In the genomic region with DNA sequence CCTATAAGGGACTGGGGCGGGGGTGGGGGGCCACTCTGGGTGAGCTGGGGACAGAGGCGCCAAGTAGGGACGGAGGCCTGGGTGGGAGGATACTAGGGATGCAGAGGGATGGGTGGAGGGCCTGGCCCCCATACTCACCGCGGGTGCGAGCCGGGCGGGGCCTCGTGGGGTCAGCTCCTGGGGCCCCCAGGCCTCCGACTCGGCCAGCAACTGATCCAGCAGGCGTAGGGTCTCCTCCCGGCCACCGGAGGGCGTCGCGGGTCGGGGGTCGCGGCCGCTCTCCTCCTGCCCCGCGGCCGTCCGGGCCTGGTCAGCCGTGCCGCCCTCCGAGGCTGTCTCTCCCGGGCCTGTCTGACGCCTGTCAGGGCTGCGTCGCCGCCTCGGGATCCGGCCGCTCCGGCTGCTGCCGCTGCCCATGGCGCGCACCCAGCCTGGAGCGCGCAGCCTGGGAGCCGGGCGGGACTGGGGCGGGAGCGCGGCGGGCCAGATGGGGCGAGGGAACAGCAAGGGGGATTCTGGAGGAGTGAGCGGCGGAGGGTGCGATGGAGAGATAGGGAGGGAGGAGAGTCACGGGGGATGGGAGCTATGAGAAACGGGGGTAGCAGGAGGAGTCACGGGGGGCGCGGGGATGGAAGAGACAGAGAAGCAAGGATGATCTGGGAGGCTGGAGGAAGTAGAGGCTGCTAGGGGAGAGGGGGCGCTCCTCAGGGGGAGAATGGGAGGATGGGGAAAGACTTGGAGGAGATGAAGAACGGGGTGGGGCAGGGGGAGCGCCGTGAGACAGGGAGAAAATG, we compare ENCODE assay signal across 8 mouse cellular contexts. TPM values are rescaled to one million over a fixed set of nuclear protein-coding genes. Genes with fewer than 3 reads are reported as not detected.
DNase-seq lines count a peak whose midpoint lies in the region; ATAC-seq and TF ChIP-seq lines count a peak whose summit lies in the region.

No protein-coding gene starts in this region.

- TF ChIP-seq EP300 in lung, postnatal 0 days (IDR thresholded peaks at IDR 0.05): no peak

- H3K27ac ChIP-seq in kidney, embryonic 15.5 days: peak overlapping the region; percentile 90
- H3K27ac ChIP-seq in lung, postnatal 0 days (ENCODE audit: low read length): no peak overlapping the region
- no peak overlapping the region for H3K27ac ChIP-seq in stomach, embryonic 14.5 days (ENCODE audit: low read length)

- H3K4me3 ChIP-seq in kidney, embryonic 15.5 days (replicated peaks): peak overlapping the region; percentile 68
- H3K4me3 ChIP-seq in lung, postnatal 0 days (ENCODE audit: low read depth, low read length): peak overlapping the region; percentile 41
- H3K4me3 ChIP-seq in stomach, embryonic 14.5 days (ENCODE audit: low read depth, low read length): peak overlapping the region; percentile 53

- peak overlapping the region; percentile 91 for H3K4me2 ChIP-seq in kidney, embryonic 15.5 days
- peak overlapping the region; percentile 84 for H3K4me2 ChIP-seq in lung, postnatal 0 days (replicated peaks; ENCODE audit: low read depth, low read length)
- H3K4me2 ChIP-seq in stomach, embryonic 14.5 days (replicated peaks; ENCODE audit: low read depth, low read length): peak overlapping the region; percentile 93

- TF ChIP-seq CTCF in lung, postnatal 0 days (IDR thresholded peaks at IDR 0.05): no peak

- peak; percentile 29 to 54 for DNase-seq in left cerebral cortex, adult 18-20 months (ENCODE audit: low spot score in 2 of 2)
- DNase-seq in left cerebral cortex, adult 11 months (ENCODE audit: low spot score): no peak
- peak; percentile 52 to 56 for DNase-seq in adrenal gland, postnatal 36 days
- peak; percentile 32 to 46 for DNase-seq in gastrocnemius, postnatal 4 days (ENCODE audit: low spot score in 2 of 2)
- DNase-seq in lung, postnatal 0 days (ENCODE audit: low spot score): peak; percentile 29
- DNase-seq in thymus, adult 18-20 months: no peak

- peak overlapping the region; percentile 77 for H3K9ac ChIP-seq in kidney, embryonic 15.5 days
- H3K9ac ChIP-seq in lung, postnatal 0 days (replicated peaks; ENCODE audit: low read depth): peak overlapping the region; percentile 23; the same call in 1 of the 2 replicates
- H3K9ac ChIP-seq in stomach, embryonic 14.5 days (replicated peaks; ENCODE audit: low read depth, low read length): peak overlapping the region; percentile 45; the same call in 1 of the 2 replicates

- peaks cover 59% of the 10 kb centered on the region for H3K4me1 ChIP-seq in kidney, embryonic 15.5 days
- H3K4me1 ChIP-seq in lung, postnatal 0 days (ENCODE audit: insufficient read depth, low read depth, low read length): peaks cover 6% of the 10 kb centered on the region; the same call in 1 of the 2 replicates
- peaks cover 15% of the 10 kb centered on the region for H3K4me1 ChIP-seq in stomach, embryonic 14.5 days (ENCODE audit: control insufficient read depth, insufficient read depth, low read length)

- peak; percentile 61 for ATAC-seq in kidney, embryonic 15.5 days (replicated peaks; ENCODE audit: low FRiP score)
- ATAC-seq in lung, postnatal 0 days: peak; percentile 55
- peak; percentile 60 for ATAC-seq in stomach, embryonic 14.5 days (ENCODE audit: insufficient number of reproducible peaks, insufficient read depth, low FRiP score, low read depth)

- under 1% methylated on average over 61 of the region's 61 CpGs for WGBS in kidney, embryonic 15.5 days
- 4% methylated on average over 37 of the region's 61 CpGs for WGBS in lung, postnatal 0 days
- WGBS in stomach, embryonic 14.5 days: 3% methylated on average over 50 of the region's 61 CpGs

- peaks cover 25% of the 10 kb centered on the region for H3K27me3 ChIP-seq in kidney, embryonic 15.5 days
- 0 out of 2 replicates have a peak, but pooled peaks cover 5% of the 10 kb centered on the region for H3K27me3 ChIP-seq in lung, postnatal 0 days (replicated peaks; ENCODE audit: insufficient read depth, low read length)
- H3K27me3 ChIP-seq in stomach, embryonic 14.5 days (ENCODE audit: control insufficient read depth, insufficient read depth, low read length): no peaks in the 10 kb centered on the region; the same call in 1 of the 2 replicates

- H3K9me3 ChIP-seq in kidney, embryonic 15.5 days (replicated peaks): no peaks in the 10 kb centered on the region
- H3K9me3 ChIP-seq in lung, postnatal 0 days (ENCODE audit: low read length): no peaks in the 10 kb centered on the region
- H3K9me3 ChIP-seq in stomach, embryonic 14.5 days (ENCODE audit: control insufficient read depth, low read depth, low read length): no peaks in the 10 kb centered on the region

- H3K36me3 ChIP-seq in kidney, embryonic 15.5 days: no peaks in the 10 kb centered on the region; the same call in 1 of the 2 replicates
- no peaks in the 10 kb centered on the region for H3K36me3 ChIP-seq in lung, postnatal 0 days (ENCODE audit: insufficient read depth, low read length)
- no peaks in the 10 kb centered on the region; the same call in 1 of the 2 replicates for H3K36me3 ChIP-seq in stomach, embryonic 14.5 days (ENCODE audit: control insufficient read depth, insufficient read depth, low read length)

RNA-seq across cellular contexts. Expression of a gene that starts 0.9 kb away (rescaled TPM):
- 10 to 100 TPM; 18.0 to 19.7 TPM for total RNA-seq in left cerebral cortex, adult 18-20 months (2021)
- total RNA-seq in adrenal gland, postnatal 36 days (2021): 1 to 10 TPM; 1.7 to 2.6 TPM
- total RNA-seq in gastrocnemius, postnatal 4 days (2021): 10 to 100 TPM in 1 of 2 experiments, 1 to 10 TPM in 1; 8.0 to 13.9 TPM
- 10.8 and 11.9 TPM in 2 replicates for polyA plus RNA-seq in kidney, embryonic 15.5 days (2015; fragmentation: Nextera tagmentation; extraction: Ambion mirVana)
- polyA plus RNA-seq in lung, postnatal 0 days (2015; fragmentation: Nextera tagmentation; extraction: Ambion mirVana): 1.7 and 2.3 TPM in 2 replicates
- 2.6 and 3.4 TPM in 2 replicates for polyA plus RNA-seq in stomach, embryonic 14.5 days (2014; fragmentation: Nextera tagmentation; extraction: Ambion mirVana)

RNA-seq across cellular contexts. Expression of a gene that starts 27.4 kb away (rescaled TPM):
- 1 to 10 TPM; 1.2 to 1.4 TPM for total RNA-seq in left cerebral cortex, adult 18-20 months (2021)
- 10 to 100 TPM; 17.3 to 23.5 TPM for total RNA-seq in adrenal gland, postnatal 36 days (2021)
- total RNA-seq in gastrocnemius, postnatal 4 days (2021): 10 to 100 TPM; 35.7 to 35.8 TPM
- polyA plus RNA-seq in kidney, embryonic 15.5 days (2015; fragmentation: Nextera tagmentation; extraction: Ambion mirVana): 246 and 248 TPM in 2 replicates
- polyA plus RNA-seq in lung, postnatal 0 days (2015; fragmentation: Nextera tagmentation; extraction: Ambion mirVana): 16.3 and 20.7 TPM in 2 replicates
- 131 and 132 TPM in 2 replicates for polyA plus RNA-seq in stomach, embryonic 14.5 days (2014; fragmentation: Nextera tagmentation; extraction: Ambion mirVana)

RNA-seq across cellular contexts. Expression of a gene that starts 29.6 kb away (rescaled TPM):
- 1 to 10 TPM; 5.7 to 5.9 TPM for total RNA-seq in left cerebral cortex, adult 18-20 months (2021)
- 10 to 100 TPM; 12.8 to 14.2 TPM for total RNA-seq in adrenal gland, postnatal 36 days (2021)
- 10 to 100 TPM; 18.9 to 19.4 TPM for total RNA-seq in gastrocnemius, postnatal 4 days (2021)
- polyA plus RNA-seq in kidney, embryonic 15.5 days (2015; fragmentation: Nextera tagmentation; extraction: Ambion mirVana): 12.4 and 13.2 TPM in 2 replicates
- 22.1 and 26.0 TPM in 2 replicates for polyA plus RNA-seq in lung, postnatal 0 days (2015; fragmentation: Nextera tagmentation; extraction: Ambion mirVana)
- 14.3 and 14.7 TPM in 2 replicates for polyA plus RNA-seq in stomach, embryonic 14.5 days (2014; fragmentation: Nextera tagmentation; extraction: Ambion mirVana)

Comparison
In these comparisons a context has a peak if more than half of its experiments do, and no peak if none do; other contexts are left out.
1. DNase-seq: peak in left cerebral cortex, adult 18-20 months (2 of 2), adrenal gland, postnatal 36 days (2 of 2), gastrocnemius, postnatal 4 days (2 of 2) and lung, postnatal 0 days (single experiment); none in left cerebral cortex, adult 11 months (single experiment) and thymus, adult 18-20 months (0 of 2).
2. H3K9ac ChIP-seq: peak in every context shown above with its lines; median percentile 77 in kidney, embryonic 15.5 days; 45 in stomach, embryonic 14.5 days; 23 in lung, postnatal 0 days.
3. RNA of a gene that starts 27.4 kb away (total RNA-seq): 35.7 to 35.8 TPM in gastrocnemius, postnatal 4 days and 17.3 to 23.5 TPM in adrenal gland, postnatal 36 days; 1.2 to 1.4 TPM in left cerebral cortex, adult 18-20 months; every median in the first group is over 4 times any median in the second.
4. Peak in every context shown above with its lines, with median percentiles within 50 percentile points of each other: ATAC-seq, H3K4me2 ChIP-seq and H3K4me3 ChIP-seq.